Mouse (Mus musculus): ENCODE data around the gene Rfc5. TPM values are rescaled to one million over a fixed set of nuclear protein-coding genes. Genes with fewer than 3 reads are reported as not detected.

Rfc5 gene
- polyA plus RNA-seq, 1 experiment, result 18.5 TPM

GRCm38 (mm10) chr5:117403609-117404008 lies 14.8 kb upstream of the Rfc5 start:
- Histone ChIP-seq H3K4me3 (ENCODE audit: insufficient read depth, low read length) (no peak overlapping the region), H3K4me1 (ENCODE audit: control insufficient read depth, insufficient read depth, low read length) (no peaks in the 10 kb centered on the region), H3K27ac (ENCODE audit: insufficient read depth, low read length) (no peak overlapping the region)
- no peak for TF ChIP-seq POLR2A (IDR thresholded peaks at IDR 0.05; ENCODE audit: extremely low read depth, insufficient read depth, low read length)
- no peak for TF ChIP-seq CTCF (IDR thresholded peaks at IDR 0.05; ENCODE audit: extremely low read depth, insufficient read depth, low read length)

- no peak overlapping the region for H3K27ac ChIP-seq (ENCODE audit: insufficient read depth, low read length)
- no peaks in the 10 kb centered on the region for H3K4me1 ChIP-seq (ENCODE audit: control insufficient read depth, insufficient read depth, low read length)
- no peak overlapping the region for H3K4me3 ChIP-seq (ENCODE audit: insufficient read depth, low read length)
- TF ChIP-seq POLR2A (IDR thresholded peaks at IDR 0.05; ENCODE audit: extremely low read depth, insufficient read depth, low read length) (no peak), CTCF (IDR thresholded peaks at IDR 0.05; ENCODE audit: extremely low read depth, insufficient read depth, low read length) (no peak)
These were observed 10.4 kb upstream of the Rfc5 start for GRCm38 (mm10) chr5:117399281-117399680.

- Histone ChIP-seq H3K4me1 (ENCODE audit: control insufficient read depth, insufficient read depth, low read length) (no peaks in the 10 kb centered on the region), H3K4me3 (ENCODE audit: insufficient read depth, low read length) (no peak overlapping the region), H3K27ac (ENCODE audit: insufficient read depth, low read length) (no peak overlapping the region)
- no peak for TF ChIP-seq CTCF (IDR thresholded peaks at IDR 0.05; ENCODE audit: extremely low read depth, insufficient read depth, low read length)
- TF ChIP-seq POLR2A (IDR thresholded peaks at IDR 0.05; ENCODE audit: extremely low read depth, insufficient read depth, low read length), result no peak
These were observed 9.2 kb upstream of the Rfc5 start for GRCm38 (mm10) chr5:117398007-117398550.

GRCm38 (mm10) chr5:117397371-117397770 lies 8.5 kb upstream of the Rfc5 start:
- H3K4me1 ChIP-seq (ENCODE audit: control insufficient read depth, insufficient read depth, low read length), result no peaks in the 10 kb centered on the region
- TF ChIP-seq POLR2A (IDR thresholded peaks at IDR 0.05; ENCODE audit: extremely low read depth, insufficient read depth, low read length) (no peak), CTCF (IDR thresholded peaks at IDR 0.05; ENCODE audit: extremely low read depth, insufficient read depth, low read length) (no peak)
- H3K27ac ChIP-seq (ENCODE audit: insufficient read depth, low read length), result no peak overlapping the region

GRCm38 (mm10) chr5:117396596-117397014 lies 7.8 kb upstream of the Rfc5 start:
- no peak for TF ChIP-seq CTCF (IDR thresholded peaks at IDR 0.05; ENCODE audit: extremely low read depth, insufficient read depth, low read length)
- TF ChIP-seq POLR2A (IDR thresholded peaks at IDR 0.05; ENCODE audit: extremely low read depth, insufficient read depth, low read length), result no peak
- no peaks in the 10 kb centered on the region for H3K4me1 ChIP-seq (ENCODE audit: control insufficient read depth, insufficient read depth, low read length)
- H3K27ac ChIP-seq (ENCODE audit: insufficient read depth, low read length), result no peak overlapping the region
- no peak overlapping the region for H3K4me3 ChIP-seq (ENCODE audit: insufficient read depth, low read length)

More at GRCm38 (mm10) chr5:117397371-117397770, 8.5 kb upstream of the Rfc5 start:
- no peak overlapping the region for H3K4me3 ChIP-seq (ENCODE audit: insufficient read depth, low read length)

GRCm38 (mm10) chr5:117395834-117396233 lies 7.0 kb upstream of the Rfc5 start:
- H3K27ac ChIP-seq (ENCODE audit: insufficient read depth, low read length), result no peak overlapping the region
- TF ChIP-seq POLR2A (IDR thresholded peaks at IDR 0.05; ENCODE audit: extremely low read depth, insufficient read depth, low read length) (no peak), CTCF (IDR thresholded peaks at IDR 0.05; ENCODE audit: extremely low read depth, insufficient read depth, low read length) (no peak)
- H3K4me1 ChIP-seq (ENCODE audit: control insufficient read depth, insufficient read depth, low read length), result no peaks in the 10 kb centered on the region
- no peak overlapping the region for H3K4me3 ChIP-seq (ENCODE audit: insufficient read depth, low read length)

- no peaks in the 10 kb centered on the region for H3K4me1 ChIP-seq (ENCODE audit: control insufficient read depth, insufficient read depth, low read length)
- TF ChIP-seq CTCF (IDR thresholded peaks at IDR 0.05; ENCODE audit: extremely low read depth, insufficient read depth, low read length) (no peak), POLR2A (IDR thresholded peaks at IDR 0.05; ENCODE audit: extremely low read depth, insufficient read depth, low read length) (no peak)
- no peak overlapping the region for H3K27ac ChIP-seq (ENCODE audit: insufficient read depth, low read length)
- H3K4me3 ChIP-seq (ENCODE audit: insufficient read depth, low read length), result no peak overlapping the region
These were observed 2.0 kb upstream of the Rfc5 start for GRCm38 (mm10) chr5:117390895-117391294.

- Histone ChIP-seq H3K4me1 (ENCODE audit: control insufficient read depth, insufficient read depth, low read length) (no peaks in the 10 kb centered on the region), H3K4me3 (ENCODE audit: insufficient read depth, low read length) (peak overlapping the region; percentile 32), H3K27ac (ENCODE audit: insufficient read depth, low read length) (no peak overlapping the region)
- TF ChIP-seq CTCF (IDR thresholded peaks at IDR 0.05; ENCODE audit: extremely low read depth, insufficient read depth, low read length), result 0 out of 2 replicates have a peak, but pooled peaks have one; percentile 8
- no peak for TF ChIP-seq POLR2A (IDR thresholded peaks at IDR 0.05; ENCODE audit: extremely low read depth, insufficient read depth, low read length)
These were observed 523 bp downstream of the Rfc5 start for GRCm38 (mm10) chr5:117388296-117388751.

GRCm38 (mm10) chr5:117383198-117383597 lies 5.6 kb downstream of the Rfc5 start:
- no peak overlapping the region for H3K27ac ChIP-seq (ENCODE audit: insufficient read depth, low read length)
- no peaks in the 10 kb centered on the region; the same call in 1 of the 2 replicates for H3K4me1 ChIP-seq (ENCODE audit: control insufficient read depth, insufficient read depth, low read length)
- no peak overlapping the region for H3K4me3 ChIP-seq (ENCODE audit: insufficient read depth, low read length)
- TF ChIP-seq CTCF (IDR thresholded peaks at IDR 0.05; ENCODE audit: extremely low read depth, insufficient read depth, low read length), result no peak
- no peak for TF ChIP-seq POLR2A (IDR thresholded peaks at IDR 0.05; ENCODE audit: extremely low read depth, insufficient read depth, low read length)

- no peak overlapping the region for H3K4me3 ChIP-seq (ENCODE audit: insufficient read depth, low read length)
- H3K27ac ChIP-seq (ENCODE audit: insufficient read depth, low read length), result no peak overlapping the region
- H3K4me1 ChIP-seq (ENCODE audit: control insufficient read depth, insufficient read depth, low read length), result peaks cover under 1% of the 10 kb centered on the region; the same call in 1 of the 2 replicates
- TF ChIP-seq CTCF (IDR thresholded peaks at IDR 0.05; ENCODE audit: extremely low read depth, insufficient read depth, low read length) (no peak), POLR2A (IDR thresholded peaks at IDR 0.05; ENCODE audit: extremely low read depth, insufficient read depth, low read length) (no peak)
These were observed 7.1 kb downstream of the Rfc5 start for GRCm38 (mm10) chr5:117381785-117382184.
